9 mouse cellular contexts compared by ENCODE assay signal in the genomic region with DNA sequence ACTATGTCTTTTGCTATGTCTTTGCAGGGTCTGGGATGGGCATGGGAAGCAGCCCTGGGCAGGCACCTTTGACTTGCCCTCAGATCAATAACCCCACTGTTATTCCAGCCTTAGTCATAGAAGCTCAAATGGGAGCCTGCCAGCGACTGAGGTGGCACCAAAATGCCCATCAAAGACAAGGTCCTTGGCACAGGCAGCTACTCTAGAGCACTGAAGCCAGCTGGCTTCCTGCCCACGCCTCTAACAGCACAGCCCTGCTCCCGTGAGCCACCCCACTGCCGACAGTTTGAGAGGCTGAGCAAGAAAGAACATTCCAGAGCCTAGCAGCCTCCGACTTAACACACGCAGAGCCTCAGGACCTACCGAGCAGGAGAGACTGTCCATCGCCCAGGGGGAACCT. TPM values are rescaled to one million over a fixed set of nuclear protein-coding genes. Genes with fewer than 3 reads are reported as not detected.
DNase-seq lines count a peak whose midpoint lies in the region; ATAC-seq lines count a peak whose summit lies in the region.
"Had no signal": no experiment of that assay in that cellular context is flagged by ENCODE, and none has a peak within 500 bp of the region (broad histone marks: within the 10 kb centered on the region; RNA-seq: fewer than 3 reads in every experiment).

No protein-coding gene starts in this region.

- H3K27me3 ChIP-seq in midbrain, embryonic 14.5 days (ENCODE audit: control insufficient read depth, insufficient read depth, low read length), result no peaks in the 10 kb centered on the region
- H3K27me3 ChIP-seq in midbrain, embryonic 13.5 days, result no peaks in the 10 kb centered on the region
- H3K27me3 ChIP-seq: heart, embryonic 13.5 days had no signal

- H3K36me3 ChIP-seq in midbrain, embryonic 14.5 days (ENCODE audit: control insufficient read depth, insufficient read depth, low read length), result no peaks in the 10 kb centered on the region
- H3K36me3 ChIP-seq in midbrain, embryonic 13.5 days, result peaks cover 5% of the 10 kb centered on the region; the same call in 1 of the 2 replicates
- H3K36me3 ChIP-seq: heart, embryonic 13.5 days had no signal

- no peak for ATAC-seq in cerebellum, adult (ENCODE audit: insufficient number of reproducible peaks, low FRiP score, low TSS enrichment)
- ATAC-seq in midbrain, embryonic 14.5 days (ENCODE audit: low FRiP score, low TSS enrichment), result no peak
- ATAC-seq in midbrain, embryonic 13.5 days, result no peak
- no peak for ATAC-seq in erythroid progenitor cell, adult 5-6 weeks (replicated peaks; ENCODE audit: low FRiP score, poor library complexity, severe bottlenecking)

- H3K4me2 ChIP-seq in midbrain, embryonic 14.5 days (ENCODE audit: low read length), result no peak overlapping the region
- H3K4me2 ChIP-seq in midbrain, embryonic 13.5 days (replicated peaks), result no peak overlapping the region
- H3K4me2 ChIP-seq: heart, embryonic 13.5 days had no signal

- H3K27ac ChIP-seq in midbrain, embryonic 14.5 days (replicated peaks; ENCODE audit: low read depth, low read length), result no peak overlapping the region
- no peak overlapping the region for H3K27ac ChIP-seq in midbrain, embryonic 13.5 days
- H3K27ac ChIP-seq: heart, embryonic 13.5 days had no signal

- H3K9me3 ChIP-seq in midbrain, embryonic 14.5 days (ENCODE audit: control insufficient read depth, low read length), result peaks cover 3% of the 10 kb centered on the region; the same call in 1 of the 2 replicates
- no peaks in the 10 kb centered on the region for H3K9me3 ChIP-seq in midbrain, embryonic 13.5 days

- 85% methylated on average over 8 of the region's 8 CpGs for WGBS in midbrain, embryonic 14.5 days
- 83% methylated on average over 8 of the region's 8 CpGs for WGBS in midbrain, embryonic 13.5 days

- no peak overlapping the region for H3K4me3 ChIP-seq in midbrain, embryonic 14.5 days (replicated peaks; ENCODE audit: low read depth, low read length)
- H3K4me3 ChIP-seq in midbrain, embryonic 13.5 days (replicated peaks), result no peak overlapping the region
- H3K4me3 ChIP-seq: heart, embryonic 13.5 days had no signal

- peaks cover 7% of the 10 kb centered on the region; the same call in 1 of the 2 replicates for H3K4me1 ChIP-seq in midbrain, embryonic 14.5 days (ENCODE audit: control insufficient read depth, insufficient read depth, low read length)
- H3K4me1 ChIP-seq in midbrain, embryonic 13.5 days (replicated peaks), result peaks cover 11% of the 10 kb centered on the region; the same call in 1 of the 2 replicates
- H3K4me1 ChIP-seq: heart, embryonic 13.5 days had no signal

- H3K9ac ChIP-seq in midbrain, embryonic 14.5 days (replicated peaks; ENCODE audit: low read length), result no peak overlapping the region
- no peak overlapping the region for H3K9ac ChIP-seq in midbrain, embryonic 13.5 days (replicated peaks)
- H3K9ac ChIP-seq: heart, embryonic 13.5 days had no signal

- peak; percentile 74 for DNase-seq in cerebellum, adult 11 months
- DNase-seq in midbrain, embryonic 14.5 days, result peak; percentile 49
- peak; percentile 53 for DNase-seq in heart, adult 8-10 months (ENCODE audit: low spot score)
- peak; percentile 45 for DNase-seq in lung, postnatal 14 days
- no peak for DNase-seq in gastrocnemius, postnatal 10 days

RNA-seq across cellular contexts. Expression of gene Pimreg, which starts 23.3 kb away (rescaled TPM):
- 26.5 and 39.3 TPM in 2 replicates for polyA plus RNA-seq in midbrain, embryonic 14.5 days (2014; fragmentation: Nextera tagmentation; extraction: Ambion mirVana)
- polyA plus RNA-seq in midbrain, embryonic 13.5 days (2015; fragmentation: Nextera tagmentation; extraction: Ambion mirVana), result 79.0 and 80.7 TPM in 2 replicates
- total RNA-seq in heart, adult 8-10 months (2022), result 1 to 10 TPM in 1 of 4 experiments, under 1 TPM in 2, not detected in 1; 0.41 to 1.4 (median 0.65) TPM
- 4.7 and 8.0 TPM in 2 replicates for total RNA-seq in erythroid progenitor cell, adult 5-6 weeks (2015; ENCODE audit: low replicate concordance)
- 2.6 TPM in 1 of 2 replicates, not detected in the other for total RNA-seq in erythroid progenitor cell, adult 5-6 weeks (2017; ENCODE audit: low replicate concordance)
- total RNA-seq in gastrocnemius, postnatal 10 days (2021), result 10 to 100 TPM in 1 of 2 experiments, 1 to 10 TPM in 1; 9.8 to 12.4 TPM

RNA-seq across cellular contexts. Expression of gene Aipl1, which starts 27.8 kb away (rescaled TPM):
- 0.23 and 0.29 TPM in 2 replicates for polyA plus RNA-seq in midbrain, embryonic 14.5 days (2014; fragmentation: Nextera tagmentation; extraction: Ambion mirVana)
- polyA plus RNA-seq in midbrain, embryonic 13.5 days (2015; fragmentation: Nextera tagmentation; extraction: Ambion mirVana), result 0.43 and 0.63 TPM in 2 replicates
- total RNA-seq in heart, adult 8-10 months (2022), result under 1 TPM in 1 of 4 experiments, not detected in 3; 0.13 TPM
- not detected in 2 replicates for total RNA-seq in erythroid progenitor cell, adult 5-6 weeks (2015; ENCODE audit: low replicate concordance)
- not detected in 2 replicates for total RNA-seq in erythroid progenitor cell, adult 5-6 weeks (2017; ENCODE audit: low replicate concordance)
- total RNA-seq in gastrocnemius, postnatal 10 days (2021), result under 1 TPM; 0.16 to 0.23 TPM
